Mouse (Mus musculus) Muller cell, postnatal 12 days (primary cell): Measurements from ENCODE around the gene Pla2g10.
A peak's percentile ranks its signal among the peaks of the same experiment; 100 is the strongest.
"Not testable (repeated sequence)": the region's sequence is repeated elsewhere in the genome, so short reads cannot be mapped to it uniquely, and the experiment has no call there.

ENCODE experiments used
- DNase-seq: peaks from one replicate; pipeline ENCODE4 v3.0.0-alpha.2; 2015; ENCODE audit errors: inconsistent ontology term

The Pla2g10 gene

GRCm38 (mm10) chr16:13730285-13731255 is at the start of gene Pla2g10:
Gene Pla2g10 (minus strand): TSS chr16:13730983.
- peak; percentile 9 for DNase-seq

GRCm38 (mm10) chr16:13774651-13775050 is 43.9 kb upstream of the Pla2g10 start:
- DNase-seq, result not testable (repeated sequence)

GRCm38 (mm10) chr16:13774011-13774410 is 43.2 kb upstream of the Pla2g10 start:
- DNase-seq, result not testable (repeated sequence)

- not testable (repeated sequence) for DNase-seq
These were observed 41.3 kb upstream of the Pla2g10 start for GRCm38 (mm10) chr16:13772051-13772450.

- not testable (repeated sequence) for DNase-seq
These were observed 40.8 kb upstream of the Pla2g10 start for GRCm38 (mm10) chr16:13771603-13772002.

GRCm38 (mm10) chr16:13766367-13766766 is 35.6 kb upstream of the Pla2g10 start:
- peak; percentile 9 for DNase-seq

GRCm38 (mm10) chr16:13764519-13764918 is 33.7 kb upstream of the Pla2g10 start:
- DNase-seq, result no peak

GRCm38 (mm10) chr16:13762807-13763206 is 32.0 kb upstream of the Pla2g10 start:
- DNase-seq, result not testable (repeated sequence)

GRCm38 (mm10) chr16:13757823-13758222 is 27.0 kb upstream of the Pla2g10 start:
- no peak for DNase-seq

GRCm38 (mm10) chr16:13754400-13755190 is 23.8 kb upstream of the Pla2g10 start:
- DNase-seq, result peak; percentile 96

GRCm38 (mm10) chr16:13753986-13754385 is 23.2 kb upstream of the Pla2g10 start:
- no peak for DNase-seq

GRCm38 (mm10) chr16:13750626-13751025 is 19.8 kb upstream of the Pla2g10 start:
- no peak for DNase-seq

GRCm38 (mm10) chr16:13749981-13750380 is 19.2 kb upstream of the Pla2g10 start:
- DNase-seq, result no peak

- DNase-seq, result no peak
These were observed 18.5 kb upstream of the Pla2g10 start for GRCm38 (mm10) chr16:13749306-13749705.

- not testable (repeated sequence) for DNase-seq
These were observed 18.0 kb upstream of the Pla2g10 start for GRCm38 (mm10) chr16:13748813-13749212.

- no peak for DNase-seq
These were observed 17.3 kb upstream of the Pla2g10 start for GRCm38 (mm10) chr16:13748124-13748523.

GRCm38 (mm10) chr16:13747708-13748107 is 16.9 kb upstream of the Pla2g10 start:
- no peak for DNase-seq

GRCm38 (mm10) chr16:13740844-13741243 is 10.1 kb upstream of the Pla2g10 start:
- no peak for DNase-seq

- not testable (repeated sequence) for DNase-seq
These were observed 8.3 kb upstream of the Pla2g10 start for GRCm38 (mm10) chr16:13739044-13739443.

GRCm38 (mm10) chr16:13735977-13736376 is 5.2 kb upstream of the Pla2g10 start:
- DNase-seq, result no peak

- DNase-seq, result peak; percentile 78
These were observed 2.8 kb upstream of the Pla2g10 start for GRCm38 (mm10) chr16:13733518-13734137.

- no peak for DNase-seq
These were observed 2.0 kb upstream of the Pla2g10 start for GRCm38 (mm10) chr16:13732786-13733185.
